In the genomic region with DNA sequence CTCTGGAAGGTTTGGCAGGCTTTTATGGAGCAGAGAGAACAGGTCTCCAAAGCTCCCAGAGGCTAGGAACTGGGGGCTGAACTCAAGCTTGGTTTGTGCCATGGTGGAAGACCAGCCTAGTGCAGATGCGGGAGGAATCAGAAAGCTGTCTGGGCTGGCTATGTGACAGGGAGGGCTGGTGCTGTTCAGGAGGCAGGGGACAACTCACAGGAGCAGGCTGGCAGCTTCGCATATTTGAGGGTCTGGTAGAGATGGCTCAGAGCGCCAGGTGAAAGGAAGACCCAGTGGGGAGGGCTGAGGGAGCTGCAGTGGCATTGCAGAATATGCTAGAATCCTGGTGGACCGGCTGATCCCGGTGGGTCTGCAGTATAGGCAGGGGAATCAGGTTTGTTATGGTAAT, we compare ENCODE assay signal across 8 mouse cellular contexts.
DNase-seq lines count a peak whose midpoint lies in the region; ATAC-seq and TF ChIP-seq lines count a peak whose summit lies in the region.

No protein-coding gene starts in this region.

- H3K4me2 ChIP-seq in neural tube, embryonic 11.5 days (ENCODE audit: low read depth): peak overlapping the region; percentile 48
- H3K4me2 ChIP-seq in limb, embryonic 15.5 days: peak overlapping the region; percentile 72

- no peak for TF ChIP-seq CTCF in cerebellum, adult 2 months (IDR thresholded peaks at IDR 0.05; ENCODE audit: borderline replicate concordance, insufficient read depth, low read depth, low read length)

- peaks cover 65% of the 10 kb centered on the region for H3K4me1 ChIP-seq in cerebellum, adult 2 months (ENCODE audit: control insufficient read depth, insufficient read depth, low read length)
- peaks cover 89% of the 10 kb centered on the region for H3K4me1 ChIP-seq in neural tube, embryonic 11.5 days (ENCODE audit: control insufficient read depth, insufficient read depth, low read length)
- peaks cover 87% of the 10 kb centered on the region for H3K4me1 ChIP-seq in limb, embryonic 15.5 days

- H3K9ac ChIP-seq in neural tube, embryonic 11.5 days (ENCODE audit: low read length): peak overlapping the region; percentile 70
- H3K9ac ChIP-seq in limb, embryonic 15.5 days: no peak overlapping the region

- H3K27me3 ChIP-seq in cerebellum, adult 2 months (ENCODE audit: control insufficient read depth, insufficient read depth, low read length): no peaks in the 10 kb centered on the region
- no peaks in the 10 kb centered on the region for H3K27me3 ChIP-seq in neural tube, embryonic 11.5 days (ENCODE audit: control insufficient read depth, insufficient read depth, low read length)
- H3K27me3 ChIP-seq in limb, embryonic 15.5 days: no peaks in the 10 kb centered on the region

- ATAC-seq in neural tube, embryonic 11.5 days (ENCODE audit: insufficient read depth, low FRiP score, low TSS enrichment): no peak
- no peak for ATAC-seq in limb, embryonic 15.5 days (ENCODE audit: insufficient number of reproducible peaks, low FRiP score, low TSS enrichment, low read depth)
- ATAC-seq in activated CD4-positive, CD25-positive, alpha-beta regulatory T cell, adult 4 months: no peak

- no peaks in the 10 kb centered on the region for H3K9me3 ChIP-seq in neural tube, embryonic 11.5 days (ENCODE audit: control insufficient read depth, low read length)
- H3K9me3 ChIP-seq in limb, embryonic 15.5 days: no peaks in the 10 kb centered on the region

- DNase-seq in cerebellum, adult 2 months: peak in 1 of 2 experiments; percentile 47
- no peak for DNase-seq in cerebellum, adult 11 months
- DNase-seq in neural tube, embryonic 11.5 days (ENCODE audit: low spot score): no peak
- DNase-seq in neural tube, embryonic 10.5 days (ENCODE audit: extremely low spot score, low spot score): no peak
- DNase-seq in natural killer cell, adult 2 months (ENCODE audit: low spot score in 2 of 2): no peak
- no peak for DNase-seq in right cerebral cortex, postnatal 25 days

- no peak for TF ChIP-seq POLR2A in cerebellum, adult 2 months (IDR thresholded peaks at IDR 0.05; ENCODE audit: borderline replicate concordance, insufficient read depth, low read length)

- H3K4me3 ChIP-seq in cerebellum, adult 2 months (replicated peaks; ENCODE audit: insufficient read depth, low read depth, low read length): no peak overlapping the region
- H3K4me3 ChIP-seq in neural tube, embryonic 11.5 days (ENCODE audit: low read depth, low read length): no peak overlapping the region
- H3K4me3 ChIP-seq in limb, embryonic 15.5 days: peak overlapping the region; percentile 32

- no peaks in the 10 kb centered on the region for H3K36me3 ChIP-seq in neural tube, embryonic 11.5 days (ENCODE audit: control insufficient read depth, insufficient read depth, low read length)
- no peaks in the 10 kb centered on the region for H3K36me3 ChIP-seq in limb, embryonic 15.5 days

- peak overlapping the region; percentile 87 for H3K27ac ChIP-seq in cerebellum, adult 2 months (ENCODE audit: insufficient read depth, low read length)
- peak overlapping the region; percentile 100 for H3K27ac ChIP-seq in neural tube, embryonic 11.5 days (ENCODE audit: low read depth, low read length)
- peak overlapping the region; percentile 98 for H3K27ac ChIP-seq in limb, embryonic 15.5 days

- WGBS in cerebellum, adult 2 months: 69% methylated on average over 5 of the region's 5 CpGs
- 39% methylated on average over 5 of the region's 5 CpGs for WGBS in neural tube, embryonic 11.5 days
- WGBS in limb, embryonic 15.5 days: 47% methylated on average over 5 of the region's 5 CpGs
